ENCODE assay signal across 24 mouse cellular contexts in the genomic region with DNA sequence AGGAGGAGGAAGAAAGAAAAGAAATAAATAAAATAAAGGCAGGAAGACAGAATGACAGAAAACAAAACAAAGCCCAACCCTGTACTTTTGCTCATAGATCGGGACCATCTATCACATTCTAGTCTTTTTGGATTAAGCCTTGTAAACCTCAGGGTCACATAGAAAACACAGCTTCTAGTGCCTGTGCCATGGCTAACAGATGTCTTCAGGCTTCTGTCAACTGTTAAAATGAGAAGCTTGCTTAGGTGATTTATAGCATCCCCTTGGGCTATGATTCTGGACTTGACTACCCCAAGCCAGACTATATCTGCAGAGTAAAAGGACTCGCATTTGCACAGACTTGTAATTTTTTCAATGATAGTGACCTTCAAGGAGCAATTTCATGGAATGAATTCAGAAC. TPM values are rescaled to one million over a fixed set of nuclear protein-coding genes. Genes with fewer than 3 reads are reported as not detected.
DNase-seq lines count a peak whose midpoint lies in the region; ATAC-seq and TF ChIP-seq lines count a peak whose summit lies in the region.
"Had no signal": no experiment of that assay in that cellular context is flagged by ENCODE, and none has a peak within 500 bp of the region (broad histone marks: within the 10 kb centered on the region; RNA-seq: fewer than 3 reads in every experiment).

No protein-coding gene starts in this region.

- H3K27ac ChIP-seq in kidney, embryonic 16.5 days (ENCODE audit: low read length) = no peak overlapping the region
- H3K27ac ChIP-seq in kidney, adult 2 months (ENCODE audit: insufficient read depth, low read depth, low read length) = no peak overlapping the region
- H3K27ac ChIP-seq: embryonic facial prominence, embryonic 10.5 days; embryonic facial prominence, embryonic 12.5 days; forebrain, embryonic 13.5 days; forebrain, embryonic 15.5 days had no signal

- ATAC-seq in kidney, embryonic 16.5 days (ENCODE audit: low FRiP score, low TSS enrichment) = peak; percentile 50; the same call in 1 of the 2 replicates
- ATAC-seq: activated CD4-positive, CD25-positive, alpha-beta regulatory T cell, adult 4 months; CD4-positive, CD25-positive, alpha-beta regulatory T cell, adult 4 months; forebrain, embryonic 13.5 days; forebrain, embryonic 15.5 days had no signal

- no peak for DNase-seq in kidney, adult 2 months
- DNase-seq in 3T3-L1 (ENCODE audit: low read depth, low spot score) = peak; percentile 80
- DNase-seq in forelimb bud, embryonic 11.5 days (ENCODE audit: low read depth, low spot score) = peak; percentile 29
- no peak for DNase-seq in ovary, postnatal 10 days (ENCODE audit: low spot score)
- DNase-seq in spleen, postnatal 4 days (ENCODE audit: low spot score in 2 of 2) = no peak
- DNase-seq: adrenal gland, adult 8-10 months; adrenal gland, postnatal 14 days; adrenal gland, postnatal 36 days; B cell, adult 2 months; cerebellum, adult 11-12 months; cerebellum, adult 2 months; cerebellum, adult 9-10 months; cerebellum, postnatal 10 days; cerebellum, postnatal 25 days had no signal

- H3K4me2 ChIP-seq in kidney, embryonic 16.5 days (replicated peaks; ENCODE audit: low read depth, low read length) = no peak overlapping the region
- H3K4me2 ChIP-seq: embryonic facial prominence, embryonic 12.5 days; forebrain, embryonic 13.5 days; forebrain, embryonic 15.5 days had no signal

- H3K9ac ChIP-seq in kidney, embryonic 16.5 days (replicated peaks; ENCODE audit: low read length) = no peak overlapping the region
- H3K9ac ChIP-seq: embryonic facial prominence, embryonic 12.5 days; forebrain, embryonic 13.5 days; forebrain, embryonic 15.5 days had no signal

- TF ChIP-seq POLR2A in kidney, adult 2 months (IDR thresholded peaks at IDR 0.05; ENCODE audit: low read depth, low read length) = no peak

- no peaks in the 10 kb centered on the region for H3K27me3 ChIP-seq in kidney, embryonic 16.5 days (ENCODE audit: insufficient read depth, low read length)
- no peaks in the 10 kb centered on the region for H3K27me3 ChIP-seq in kidney, adult 2 months (replicated peaks; ENCODE audit: control insufficient read depth, insufficient read depth, low read length)
- H3K27me3 ChIP-seq: CH12.LX; embryonic facial prominence, embryonic 12.5 days; forebrain, embryonic 13.5 days; forebrain, embryonic 15.5 days; Patski had no signal

- WGBS in kidney, embryonic 16.5 days = 48% methylated on average over 2 of the region's 2 CpGs
- 61% methylated on average over 2 of the region's 2 CpGs for WGBS in kidney, adult 2 months

- peaks cover 6% of the 10 kb centered on the region for H3K4me1 ChIP-seq in kidney, embryonic 16.5 days (ENCODE audit: insufficient read depth, low read length)
- H3K4me1 ChIP-seq in kidney, adult 2 months (ENCODE audit: control insufficient read depth, insufficient read depth, low read length) = no peaks in the 10 kb centered on the region
- H3K4me1 ChIP-seq: embryonic facial prominence, embryonic 10.5 days; embryonic facial prominence, embryonic 12.5 days; forebrain, embryonic 13.5 days; forebrain, embryonic 15.5 days had no signal

- H3K36me3 ChIP-seq in kidney, embryonic 16.5 days (ENCODE audit: insufficient read depth, low read length) = no peaks in the 10 kb centered on the region
- no peaks in the 10 kb centered on the region for H3K36me3 ChIP-seq in kidney, adult 2 months (ENCODE audit: control insufficient read depth, insufficient read depth, low read length)
- H3K36me3 ChIP-seq: embryonic facial prominence, embryonic 10.5 days; embryonic facial prominence, embryonic 12.5 days; forebrain, embryonic 15.5 days; G1E had no signal

- no peak for TF ChIP-seq CTCF in kidney, adult 2 months (conservative IDR thresholded peaks at IDR 0.05; ENCODE audit: insufficient read depth, insufficient read length, low read depth, low read length)

- 0 out of 2 replicates have a peak, but pooled peaks cover 5% of the 10 kb centered on the region for H3K9me3 ChIP-seq in kidney, embryonic 16.5 days (ENCODE audit: low read length)
- H3K9me3 ChIP-seq: embryonic facial prominence, embryonic 10.5 days; forebrain, embryonic 13.5 days; forebrain, embryonic 15.5 days; G1E had no signal

- no peak overlapping the region for H3K4me3 ChIP-seq in kidney, embryonic 16.5 days (ENCODE audit: low read length)
- H3K4me3 ChIP-seq in kidney, adult 2 months (ENCODE audit: insufficient read depth, low read depth, low read length) = no peak overlapping the region
- H3K4me3 ChIP-seq: embryonic facial prominence, embryonic 10.5 days; embryonic facial prominence, embryonic 12.5 days; forebrain, embryonic 13.5 days; forebrain, embryonic 15.5 days had no signal

RNA-seq across cellular contexts. Expression of gene Arl8b, which starts 59.1 kb away (rescaled TPM):
- 79.1 and 81.9 TPM in 2 replicates for polyA plus RNA-seq in kidney, embryonic 16.5 days (2015; fragmentation: Nextera tagmentation; extraction: Ambion mirVana)
- polyA plus RNA-seq in kidney, adult 2 months (2012; rRNA removed) = 17.6 and 21.9 TPM in 2 replicates

Comparison
In these comparisons a context has a peak if more than half of its experiments do, and no peak if none do; other contexts are left out.
1. DNase-seq: peak in 3T3-L1 (single experiment) and forelimb bud, embryonic 11.5 days (single experiment); none in kidney, adult 2 months (single experiment), ovary, postnatal 10 days (single experiment) and spleen, postnatal 4 days (0 of 2).